Mouse (Mus musculus) bone marrow, adult 2 months (tissue): ENCODE results near the gene Cd36.

ENCODE experiments used
- CTCF ChIP-seq: fragments of 200-500 bp; IDR thresholded peaks from 2 replicates; pipeline ENCODE4 v1.5.1; 2011; ENCODE audit warnings: low read length, control low read depth; ENCODE audit not compliant: control insufficient read depth, insufficient read depth
- POLR2A ChIP-seq: fragments of 200-500 bp; IDR thresholded peaks from 2 replicates; pipeline ENCODE4 v1.6.1; 2011; ENCODE audit warnings: low read depth, mild to moderate bottlenecking, control low read depth, low read length, borderline replicate concordance; ENCODE audit not compliant: control insufficient read depth

GRCm38 (mm10) chr5:17770328-17770727 lies 118.3 kb downstream of the Cd36 start:
- TF ChIP-seq CTCF: no peak
- TF ChIP-seq POLR2A: no peak
